Mouse (Mus musculus) kidney, postnatal 25 days (tissue): ENCODE data around the gene Hist2h2be.
"Not testable (repeated sequence)": the region's sequence is repeated elsewhere in the genome, so short reads cannot be mapped to it uniquely, and the experiment has no call there.

ENCODE experiments used
- DNase-seq, 2 experiments: peaks; one replicate each; pipeline ENCODE4 v3.0.0; 2021; ENCODE audit warnings: mixed read lengths in 2 of 2

Gene Hist2h2be

DNA sequence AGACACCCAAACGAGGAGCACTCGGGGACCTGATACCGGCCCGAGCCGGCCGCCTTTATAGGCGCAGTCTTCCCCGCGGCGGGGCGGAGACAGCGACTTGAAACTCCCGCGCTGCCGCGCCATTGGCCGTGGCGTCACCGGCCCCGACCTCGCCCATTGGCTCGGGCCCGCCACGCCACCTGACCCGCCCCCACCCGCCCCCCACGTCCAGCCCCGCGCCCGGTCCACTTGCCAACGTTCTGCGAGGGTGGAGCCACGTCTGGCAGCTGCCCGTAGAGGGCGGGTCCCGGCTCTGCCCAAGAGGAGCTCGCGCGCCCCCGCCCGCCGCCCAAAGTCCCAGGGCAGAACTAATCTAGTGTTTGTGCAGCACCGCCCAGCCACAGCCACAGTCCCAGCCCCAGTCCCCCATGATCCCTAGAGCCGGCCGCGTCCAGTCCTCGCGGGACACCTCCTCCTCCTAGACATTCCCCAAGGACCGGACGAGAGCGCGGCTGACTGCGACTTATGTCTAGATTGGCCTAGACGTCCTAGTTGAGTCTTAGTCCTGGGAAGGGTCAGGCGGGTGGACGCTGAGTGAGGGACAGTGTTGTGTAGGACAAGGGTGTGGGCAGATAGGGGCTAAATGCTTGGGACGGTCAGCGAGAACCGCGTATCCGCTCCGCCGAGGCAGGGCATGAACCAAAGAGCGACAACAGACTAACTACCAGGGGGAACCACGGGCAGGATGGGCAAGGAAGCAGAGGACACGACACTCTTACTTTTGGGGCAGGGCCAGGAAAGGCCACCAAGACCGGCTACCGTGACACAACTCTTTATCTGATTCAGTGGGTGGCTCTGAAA, 18.3 kb downstream of the Hist2h2be start, which contains the start of gene Hist2h3c2:
Hist2h3c2 (minus strand) TSS at position 174 of the 840 bp plus-strand sequence.
- peak in 1 of 2 experiments; percentile 73 for DNase-seq

- DNase-seq: peak; percentile 96 to 97
Measured at GRCm38 (mm10) chr3:96239949-96240798, 19.3 kb downstream of the Hist2h2be start, which contains the start of gene Hist2h2aa2. Gene Hist2h2aa2 (minus strand): TSS chr3:96240276.

- no peak for DNase-seq
Measured at GRCm38 (mm10) chr3:96240799-96241197, 19.9 kb downstream of the Hist2h2be start.

DNA sequence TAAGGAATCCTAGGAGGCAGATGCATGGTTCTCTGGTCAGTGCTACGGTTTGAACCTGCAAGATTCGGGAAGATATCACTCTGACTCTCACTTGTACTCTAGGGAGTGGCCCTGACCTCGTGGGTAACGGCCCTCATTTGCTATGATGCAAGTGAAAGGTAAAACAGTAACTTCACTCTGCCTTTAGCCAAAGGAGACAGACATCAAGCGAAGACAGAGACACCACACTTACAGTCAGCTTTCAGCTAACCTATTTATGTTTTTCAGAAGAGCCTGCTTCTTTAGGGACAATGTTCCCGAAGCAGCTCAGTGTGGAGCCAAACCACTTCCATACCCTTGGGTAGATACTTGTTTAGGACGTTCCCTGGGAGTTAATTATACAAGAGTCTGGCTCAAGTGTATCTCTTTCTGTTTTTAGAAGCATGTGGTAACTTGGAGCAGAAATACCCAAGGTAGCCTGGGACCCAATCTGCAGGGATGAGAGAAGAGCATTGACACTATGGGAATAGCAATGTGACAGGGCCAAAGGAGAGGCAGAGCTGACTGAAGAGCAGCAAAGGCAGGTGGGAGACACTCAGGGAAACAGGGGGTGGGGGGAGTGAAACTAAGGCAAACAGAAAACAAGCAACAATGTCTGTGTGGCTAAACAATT, 23.1 kb downstream of the Hist2h2be start:
- DNase-seq: peak in 1 of 2 experiments; percentile 61

- DNase-seq: peak; percentile 82 to 93
Measured at GRCm38 (mm10) chr3:96245003-96245886, 24.3 kb downstream of the Hist2h2be start, which contains the start of gene Hist2h2aa1. Gene Hist2h2aa1 (plus strand): TSS chr3:96245497.

- not testable (repeated sequence) for DNase-seq
Measured at GRCm38 (mm10) chr3:96246018-96246417, 25.1 kb downstream of the Hist2h2be start.

- not testable (repeated sequence) for DNase-seq
Measured at GRCm38 (mm10) chr3:96246427-96246856, 25.5 kb downstream of the Hist2h2be start, which contains the start of gene Hist2h3c1. Gene Hist2h3c1 (plus strand): TSS chr3:96246685.

DNA sequence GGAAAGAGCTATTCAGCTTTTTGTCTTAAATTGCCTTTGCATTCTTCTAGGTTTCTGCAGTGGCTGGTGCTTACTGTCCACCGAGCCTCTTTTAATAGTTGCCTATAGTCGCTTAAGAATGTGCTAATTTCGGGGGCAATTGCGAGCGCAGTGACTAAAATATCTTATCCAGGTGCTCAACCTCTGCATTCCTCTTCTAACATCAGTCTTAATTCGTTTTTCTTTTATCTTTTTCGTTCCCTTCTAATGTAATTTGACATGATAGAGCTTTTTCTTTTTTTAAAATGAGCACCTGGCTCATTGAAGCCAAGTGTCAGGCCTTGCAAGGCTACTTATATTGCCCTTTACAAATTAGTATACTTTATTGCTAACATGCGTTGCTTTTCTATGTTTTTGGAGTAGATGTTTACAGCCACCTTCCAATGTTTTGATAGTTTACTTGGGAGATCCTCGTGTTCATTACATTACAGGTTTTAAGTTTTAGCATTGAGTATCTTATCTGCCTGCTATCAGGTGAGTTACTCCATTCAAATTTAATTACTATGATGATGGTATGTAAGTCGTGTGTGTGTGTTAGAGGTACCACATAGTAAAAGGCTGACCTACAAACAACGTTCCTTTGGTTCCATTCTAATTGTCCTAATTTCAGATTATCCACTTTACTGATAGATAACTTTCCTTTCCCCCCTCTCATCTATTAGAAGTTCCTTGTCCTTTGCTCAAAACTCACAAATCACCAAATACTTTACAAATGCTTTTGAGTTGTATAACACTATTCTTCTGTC, 26.6 kb downstream of the Hist2h2be start:
- no peak for DNase-seq

DNA sequence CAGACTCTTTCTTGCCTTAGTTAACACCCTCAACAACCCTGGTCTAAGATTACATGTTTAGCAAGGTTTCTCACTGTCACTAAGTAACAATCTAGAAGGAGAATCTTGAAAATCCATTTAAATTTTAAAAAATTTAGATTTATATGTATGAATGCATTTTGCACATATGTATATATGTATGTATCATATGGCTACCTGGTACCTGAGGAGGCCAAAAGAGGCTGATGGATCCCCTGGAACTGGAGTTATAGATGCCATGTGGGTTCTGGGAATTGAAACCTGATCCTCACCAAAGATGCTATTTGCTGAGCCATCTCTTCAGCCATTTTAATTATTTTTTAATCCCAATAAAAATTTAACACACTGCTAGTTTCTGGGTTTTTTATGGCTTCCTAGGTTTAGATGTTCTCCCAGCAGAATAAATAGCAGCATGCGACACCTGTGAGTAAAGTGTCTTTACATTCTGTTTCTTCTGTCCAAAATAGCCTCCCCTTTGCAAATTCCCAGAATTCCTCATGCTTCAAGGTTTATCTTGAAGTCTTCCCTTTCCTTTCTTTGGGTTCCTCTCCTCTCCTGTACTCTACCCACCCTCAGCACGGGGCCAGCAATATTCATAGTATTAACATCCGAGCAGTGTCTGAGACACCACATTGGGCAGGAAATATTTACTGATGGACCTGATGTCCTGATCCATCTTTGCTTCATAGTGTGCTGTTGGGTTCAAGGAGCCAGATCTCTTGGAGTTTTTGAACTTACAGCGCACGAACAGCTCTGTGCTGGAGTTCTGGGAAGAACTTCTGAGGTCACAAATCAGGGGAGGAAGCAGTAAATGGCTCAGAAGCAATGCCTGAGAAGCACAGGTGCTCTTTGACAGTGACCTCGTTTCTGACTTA, 27.5 kb downstream of the Hist2h2be start:
- DNase-seq: no peak

- no peak for DNase-seq
Measured at GRCm38 (mm10) chr3:96249034-96249345, 28.1 kb downstream of the Hist2h2be start.

- DNase-seq: no peak
Measured at GRCm38 (mm10) chr3:96250890-96251289, 30.0 kb downstream of the Hist2h2be start.

DNA sequence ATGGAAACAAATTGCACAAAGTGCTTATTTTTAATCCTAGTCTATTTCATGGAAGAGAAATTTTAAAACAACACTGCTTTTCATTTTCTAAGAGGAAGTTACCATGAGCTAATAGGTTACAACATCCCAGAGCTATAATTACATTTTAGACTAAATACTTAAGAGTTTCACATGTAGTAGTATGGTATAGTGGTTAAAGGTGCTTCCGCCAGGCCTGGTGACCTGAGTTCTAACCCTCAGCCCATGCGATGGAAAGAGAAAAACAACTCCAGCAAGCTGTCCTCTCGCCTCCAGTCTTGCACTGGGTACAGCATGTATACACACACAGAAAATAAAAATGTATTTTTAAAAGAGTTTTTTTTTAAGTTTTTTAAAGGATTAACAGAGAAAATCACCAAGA, 30.9 kb downstream of the Hist2h2be start:
- no peak for DNase-seq

DNA sequence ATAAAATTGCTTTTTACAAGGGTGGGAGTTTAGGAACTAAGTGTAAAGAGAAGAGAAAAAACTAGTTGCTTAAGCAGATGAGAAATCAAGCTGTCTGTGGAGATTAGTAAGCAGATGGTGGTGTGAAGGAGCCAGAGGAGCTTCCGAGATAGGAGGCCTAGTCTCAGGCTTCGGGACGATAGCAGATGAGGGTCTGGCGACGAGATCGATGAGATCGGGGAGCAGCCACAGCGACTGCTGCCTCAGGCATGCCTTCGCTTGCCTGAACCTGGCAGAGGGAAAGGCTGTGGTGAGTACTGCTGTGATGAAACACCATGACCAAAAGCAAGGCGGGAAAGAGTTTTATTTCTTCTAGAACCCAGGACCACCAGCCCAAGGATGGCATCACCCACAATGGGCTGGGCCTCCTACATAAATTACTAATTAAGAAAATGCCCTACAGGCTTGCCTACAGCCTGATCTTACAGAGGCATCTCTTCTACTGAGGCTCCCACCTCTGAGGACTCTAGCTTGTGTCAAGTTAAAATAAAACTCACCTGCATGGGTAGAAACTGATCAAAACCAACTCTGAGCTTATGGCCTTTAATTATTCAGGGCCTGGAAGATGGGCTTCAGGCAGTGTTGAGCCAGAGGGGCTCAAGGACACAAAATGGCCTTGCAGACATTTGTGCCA, 33.9 kb downstream of the Hist2h2be start:
- DNase-seq: no peak

GRCm38 (mm10) chr3:96255926-96256593, 35.1 kb downstream of the Hist2h2be start:
- DNase-seq: no peak

DNA sequence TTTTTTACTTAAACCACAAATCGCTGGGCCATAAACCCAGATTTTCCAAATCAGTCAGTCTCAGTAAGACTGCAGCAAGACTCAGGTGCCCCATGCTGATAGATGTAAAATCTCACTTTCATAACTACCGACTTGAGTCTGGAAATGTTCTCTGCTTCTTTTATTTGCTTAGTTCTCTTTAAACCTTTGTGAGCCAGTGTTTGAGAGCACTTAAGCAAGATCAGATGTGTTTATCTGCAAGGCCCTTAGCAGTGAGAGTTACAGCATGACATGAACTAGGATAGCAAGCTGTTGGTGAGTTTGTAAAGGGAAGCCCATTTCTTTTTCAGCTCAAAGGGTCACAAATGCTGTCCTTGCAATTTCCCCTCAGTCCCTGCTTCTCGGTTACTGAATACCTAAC, 36.3 kb downstream of the Hist2h2be start:
- no peak for DNase-seq

DNA sequence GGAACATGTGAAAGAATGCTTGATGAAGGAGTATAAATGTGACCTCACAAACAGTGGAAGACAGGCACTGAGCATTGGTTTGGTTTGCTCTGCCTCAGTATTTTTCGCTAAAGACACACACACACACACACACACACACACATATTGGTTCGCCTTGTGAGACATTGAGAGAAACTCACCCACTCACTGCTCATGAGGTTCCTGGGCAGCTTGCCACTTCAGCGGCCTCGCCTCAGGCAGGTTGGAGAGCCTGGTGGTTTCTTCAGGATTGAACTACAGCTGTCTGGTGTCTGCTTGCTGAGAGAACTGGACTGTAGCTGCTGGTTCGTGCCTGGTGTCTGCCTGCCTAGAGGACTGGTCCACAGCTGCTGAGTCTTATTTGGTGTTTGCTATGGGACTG, 39.3 kb downstream of the Hist2h2be start:
- DNase-seq: no peak

GRCm38 (mm10) chr3:96261623-96262022, 40.7 kb downstream of the Hist2h2be start:
- DNase-seq: no peak

- DNase-seq: peak; percentile 82 to 92
Measured at GRCm38 (mm10) chr3:96262216-96262875, 41.4 kb downstream of the Hist2h2be start.
